Mouse (Mus musculus) limb, embryonic 10.5 days (tissue): ENCODE measurements around the gene Pank3. TPM values are rescaled to one million over a fixed set of nuclear protein-coding genes. Genes with fewer than 3 reads are reported as not detected.
"Not testable (repeated sequence)": the region's sequence is repeated elsewhere in the genome, so short reads cannot be mapped to it uniquely, and the experiment has no call there.

ENCODE experiments used
- DNase-seq: peaks from one replicate; pipeline ENCODE4 v3.0.0-alpha.2; 2017; ENCODE audit warnings: low spot score
- H3K27ac ChIP-seq: fragments of 300-500 bp; sonication (generic); 2 replicates; pipeline ENCODE4 v1.5.1; 2016; ENCODE audit warnings: mild to moderate bottlenecking
- H3K27me3 ChIP-seq: fragments of 300-500 bp; sonication (generic); 2 replicates; pipeline ENCODE4 v1.6.1; 2016; ENCODE audit warnings: low read depth, mild to moderate bottlenecking; ENCODE audit not compliant: poor library complexity, severe bottlenecking
- H3K36me3 ChIP-seq: fragments of 300-500 bp; sonication (generic); 2 replicates; pipeline ENCODE4 v1.6.1; 2016; ENCODE audit warnings: mild to moderate bottlenecking, moderate library complexity
- H3K4me1 ChIP-seq: fragments of 300-500 bp; sonication (generic); 2 replicates; pipeline ENCODE4 v1.6.1; 2016
- H3K4me3 ChIP-seq: fragments of 300-500 bp; sonication (generic); 2 replicates; pipeline ENCODE4 v1.5.1; 2016; ENCODE audit warnings: mild to moderate bottlenecking, moderate library complexity
- H3K9me3 ChIP-seq: fragments of 300-500 bp; sonication (generic); replicated peaks from 2 replicates; pipeline ENCODE4 v1.6.1; 2016; ENCODE audit warnings: mild to moderate bottlenecking
- WGBS: fragments of 180-500 bp; shearing (Covaris S2); methylation state at CpG from one replicate; pipeline ENCODE4 v1.1.7; 2016; 5-methylcytosine and 5-hydroxymethylcytosine counted together
- polyA plus RNA-seq: library from polyadenylated mRNA; unstranded; fragments of >200 nt; fragmentation: Nextera tagmentation; extraction: Ambion mirVana; gene quantifications from 2 replicates; pipeline ENCODE4 v1.2.1, GENCODE M21; 2016

Pank3 gene
- polyA plus RNA-seq, 1 experiment from 2014 or later, result 14.1 TPM

DNA sequence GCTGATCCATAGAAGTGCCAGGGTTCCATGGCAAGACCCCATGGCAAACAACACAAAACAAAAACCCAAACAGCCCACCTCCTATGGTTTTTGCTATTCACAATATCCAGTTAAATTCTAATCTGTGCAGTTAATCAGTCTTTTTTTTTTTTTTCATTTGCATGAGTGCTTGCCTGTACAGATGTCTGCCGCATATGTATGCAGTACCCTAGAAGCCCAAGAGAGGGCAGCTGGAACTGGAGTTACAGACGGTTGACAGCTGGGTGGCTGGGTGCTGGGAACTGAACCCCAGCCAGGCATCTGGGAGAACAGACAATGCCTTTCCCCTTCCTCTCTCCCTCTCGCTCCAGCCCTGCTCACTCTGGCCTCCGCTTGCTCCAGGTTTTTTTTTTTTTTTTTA is 15.3 kb downstream of the Pank3 start:
- Histone ChIP-seq H3K4me3 (no peak overlapping the region), H3K27ac (no peak overlapping the region), H3K9me3 (no peaks in the 10 kb centered on the region), H3K36me3 (peaks cover 100% of the 10 kb centered on the region), H3K27me3 (no peaks in the 10 kb centered on the region), H3K4me1 (no peaks in the 10 kb centered on the region)
- DNase-seq, result peak; percentile 28
- 95% methylated on average over 4 of the region's 4 CpGs for whole genome bisulfite sequencing

DNA sequence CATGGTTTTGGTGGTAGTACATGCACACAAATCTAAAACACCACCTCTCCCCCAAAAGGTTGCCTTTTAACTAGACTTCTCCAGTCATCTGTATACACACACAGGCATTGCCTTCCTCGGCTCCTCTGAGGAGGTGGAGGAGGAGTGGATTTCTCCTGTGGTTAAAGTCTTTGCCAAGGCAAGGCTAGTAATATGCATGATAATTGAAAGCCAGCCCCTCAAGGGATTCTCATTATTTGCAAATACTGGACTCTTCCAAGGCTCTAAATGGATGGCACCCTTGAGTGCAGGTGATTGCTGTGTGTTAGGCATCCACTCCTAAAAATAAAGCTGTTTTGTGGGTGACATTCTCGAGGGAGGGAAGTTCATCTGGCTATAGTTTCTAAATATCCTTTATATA is 19.2 kb downstream of the Pank3 start:
- Histone ChIP-seq H3K9me3 (no peaks in the 10 kb centered on the region), H3K4me1 (no peaks in the 10 kb centered on the region), H3K27me3 (no peaks in the 10 kb centered on the region), H3K36me3 (peaks cover 83% of the 10 kb centered on the region), H3K27ac (no peak overlapping the region), H3K4me3 (no peak overlapping the region)
- DNase-seq, result peak; percentile 12
- 89% methylated on average over 2 of the region's 2 CpGs for WGBS

GRCm38 (mm10) chr11:35792800-35793199 is 23.5 kb downstream of the Pank3 start:
- 82% methylated on average over 5 of the region's 5 CpGs for WGBS

GRCm38 (mm10) chr11:35797751-35798494 is 28.6 kb downstream of the Pank3 start:
- Histone ChIP-seq H3K27ac (no peak overlapping the region), H3K27me3 (peaks cover 55% of the 10 kb centered on the region), H3K4me1 (peaks cover 13% of the 10 kb centered on the region), H3K36me3 (no peaks in the 10 kb centered on the region), H3K9me3 (no peaks in the 10 kb centered on the region), H3K4me3 (peak overlapping the region; percentile 50)
- DNase-seq, result peak; percentile 49
- WGBS, result 4% methylated on average over 86 of the region's 86 CpGs

More at GRCm38 (mm10) chr11:35792800-35793199, 23.5 kb downstream of the Pank3 start:
- not testable (repeated sequence) for DNase-seq, H3K9me3 ChIP-seq, H3K4me1 ChIP-seq, H3K4me3 ChIP-seq, H3K27ac ChIP-seq
- Histone ChIP-seq H3K36me3 (peaks cover 39% of the 10 kb centered on the region), H3K27me3 (peaks cover 32% of the 10 kb centered on the region)

DNA sequence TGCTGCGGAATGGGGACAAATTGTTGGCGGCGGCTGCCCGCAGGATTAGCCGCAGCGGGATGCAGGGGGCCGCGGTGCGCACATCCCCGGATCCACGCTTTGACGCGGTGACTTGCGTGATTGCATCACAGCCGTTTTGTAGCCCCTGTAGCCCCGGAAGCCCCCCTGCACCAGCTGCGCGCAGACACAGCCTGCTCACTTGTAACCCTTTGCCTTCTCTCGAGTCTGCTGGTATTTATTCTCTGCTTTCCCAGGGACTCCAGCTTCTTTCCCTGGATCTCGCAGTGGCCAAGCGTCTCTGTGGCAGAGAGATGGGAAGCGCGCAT is 29.2 kb downstream of the Pank3 start:
- Histone ChIP-seq H3K4me3 (peak overlapping the region; percentile 50), H3K4me1 (peaks cover 13% of the 10 kb centered on the region), H3K9me3 (no peaks in the 10 kb centered on the region), H3K27ac (no peak overlapping the region), H3K36me3 (no peaks in the 10 kb centered on the region), H3K27me3 (peaks cover 55% of the 10 kb centered on the region)
- 6% methylated on average over 23 of the region's 23 CpGs for WGBS
- DNase-seq, result no peak

- H3K4me3 ChIP-seq, result peak within 1 kb of the TSS; percentile 50
- peak; percentile 79 for DNase-seq
- H3K4me1 ChIP-seq, result peaks cover 13% of the 10 kb centered on the region
- H3K27me3 ChIP-seq, result peaks cover 55% of the 10 kb centered on the region
- no peaks in the 10 kb centered on the region for H3K36me3 ChIP-seq
- no peak within 1 kb of the TSS for H3K27ac ChIP-seq
- no peaks in the 10 kb centered on the region for H3K9me3 ChIP-seq
- WGBS, result 17% methylated on average over 11 of the region's 11 CpGs
Observed at GRCm38 (mm10) chr11:35798874-35799273, 29.6 kb downstream of the Pank3 start, which contains the start of gene Fbll1. Fbll1 (minus strand) TSS chr11:35798884.

DNA sequence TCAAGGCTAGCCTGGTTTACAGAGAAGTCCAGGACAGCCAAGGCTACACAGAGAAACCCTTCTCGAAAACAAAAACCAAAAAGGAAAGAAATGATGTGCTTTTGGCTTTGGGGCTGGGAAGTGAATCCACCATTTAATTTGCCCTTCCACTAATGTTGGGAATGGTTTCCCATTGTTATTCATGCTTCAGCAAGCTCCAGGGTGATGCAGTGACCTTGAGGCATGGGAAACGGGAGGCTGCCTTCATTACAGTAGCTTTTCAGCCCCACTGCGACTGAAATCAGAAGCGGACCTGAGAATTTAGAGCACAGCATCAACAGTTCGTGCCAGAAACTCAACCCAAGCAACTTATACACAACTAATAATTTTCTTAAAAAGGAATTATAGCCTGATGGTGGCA is 32.0 kb downstream of the Pank3 start:
- Histone ChIP-seq H3K4me3 (no peak overlapping the region), H3K4me1 (peaks cover 13% of the 10 kb centered on the region), H3K9me3 (no peaks in the 10 kb centered on the region), H3K27ac (no peak overlapping the region), H3K27me3 (peaks cover 37% of the 10 kb centered on the region), H3K36me3 (0 out of 2 replicates have a peak, but pooled peaks cover under 1% of the 10 kb centered on the region)
- DNase-seq, result no peak
- 80% methylated on average over 5 of the region's 5 CpGs for WGBS

GRCm38 (mm10) chr11:35811458-35811857 is 42.2 kb downstream of the Pank3 start:
- Histone ChIP-seq H3K4me3 (no peak overlapping the region), H3K27ac (no peak overlapping the region), H3K36me3 (peaks cover 100% of the 10 kb centered on the region), H3K27me3 (no peaks in the 10 kb centered on the region), H3K9me3 (no peaks in the 10 kb centered on the region), H3K4me1 (no peaks in the 10 kb centered on the region)
- 88% methylated on average over 10 of the region's 10 CpGs for WGBS
- DNase-seq, result no peak

GRCm38 (mm10) chr11:35816316-35816715 is 47.0 kb downstream of the Pank3 start:
- H3K27me3 ChIP-seq, result no peaks in the 10 kb centered on the region
- no peaks in the 10 kb centered on the region for H3K4me1 ChIP-seq
- H3K27ac ChIP-seq, result no peak overlapping the region
- no peak overlapping the region for H3K4me3 ChIP-seq
- no peaks in the 10 kb centered on the region for H3K9me3 ChIP-seq
- DNase-seq, result no peak
- 93% methylated on average over 12 of the region's 12 CpGs for WGBS
- peaks cover 100% of the 10 kb centered on the region for H3K36me3 ChIP-seq

DNA sequence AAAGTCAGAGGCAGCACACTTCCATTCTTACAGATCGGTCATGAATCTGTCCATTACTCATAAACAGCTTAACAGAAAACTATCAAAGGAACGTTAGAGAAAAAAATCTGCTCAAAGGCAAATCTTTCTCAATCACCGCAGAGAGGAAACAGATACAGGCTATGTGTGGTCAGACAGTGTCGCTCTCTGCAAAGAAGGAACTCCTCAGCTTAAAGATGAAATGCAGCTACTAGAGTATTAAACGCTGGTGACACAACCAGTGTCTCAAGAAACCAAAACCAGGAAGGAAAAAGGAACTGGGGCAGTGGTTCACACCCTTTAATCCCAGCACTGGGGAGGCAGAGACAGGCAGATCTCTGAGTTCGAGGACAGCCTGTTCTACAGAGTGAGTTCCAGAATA is 58.4 kb downstream of the Pank3 start:
- H3K4me3 ChIP-seq, result no peak overlapping the region
- no peaks in the 10 kb centered on the region for H3K27me3 ChIP-seq
- no peak for DNase-seq
- WGBS, result 93% methylated on average over 6 of the region's 6 CpGs
- H3K4me1 ChIP-seq, result no peaks in the 10 kb centered on the region
- H3K9me3 ChIP-seq, result no peaks in the 10 kb centered on the region
- H3K36me3 ChIP-seq, result peaks cover 96% of the 10 kb centered on the region
- no peak overlapping the region for H3K27ac ChIP-seq

DNA sequence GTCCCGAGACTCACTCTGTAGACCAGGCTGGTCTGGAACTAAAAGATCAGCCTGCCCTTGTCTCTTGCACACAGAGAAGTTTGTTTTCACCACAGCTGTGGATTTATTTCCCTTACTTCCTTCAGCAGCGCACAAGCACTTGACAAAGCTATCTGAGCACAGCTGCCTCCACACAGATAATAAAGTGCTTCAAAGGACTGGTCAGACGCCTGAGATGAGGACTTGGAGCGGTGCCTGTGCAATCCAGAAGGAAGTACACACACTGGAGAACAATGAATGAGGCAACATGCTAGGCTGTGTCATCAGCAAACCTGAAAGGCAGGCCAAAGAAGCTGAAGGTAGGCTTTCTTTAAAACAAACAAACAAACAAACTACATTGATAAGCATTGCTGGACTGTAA is 62.9 kb downstream of the Pank3 start:
- 80% methylated on average over 4 of the region's 4 CpGs for WGBS
- Histone ChIP-seq H3K27ac (no peak overlapping the region), H3K9me3 (no peaks in the 10 kb centered on the region), H3K36me3 (peaks cover 53% of the 10 kb centered on the region), H3K27me3 (no peaks in the 10 kb centered on the region), H3K4me3 (no peak overlapping the region), H3K4me1 (peaks cover 7% of the 10 kb centered on the region)
- DNase-seq, result no peak

- no peaks in the 10 kb centered on the region for H3K9me3 ChIP-seq
- no peak overlapping the region for H3K27ac ChIP-seq
- peaks cover 12% of the 10 kb centered on the region for H3K4me1 ChIP-seq
- H3K36me3 ChIP-seq, result peaks cover 42% of the 10 kb centered on the region
- no peak for DNase-seq
- H3K4me3 ChIP-seq, result peak overlapping the region; percentile 94
- WGBS, result 84% methylated on average over 6 of the region's 6 CpGs
- no peaks in the 10 kb centered on the region for H3K27me3 ChIP-seq
Observed at GRCm38 (mm10) chr11:35833270-35833669, 64.0 kb downstream of the Pank3 start.

- Histone ChIP-seq H3K9me3 (no peaks in the 10 kb centered on the region), H3K27ac (peak within 1 kb of the TSS; percentile 87), H3K36me3 (peaks cover 33% of the 10 kb centered on the region), H3K4me1 (peaks cover 21% of the 10 kb centered on the region), H3K4me3 (peak within 1 kb of the TSS; percentile 94), H3K27me3 (no peaks in the 10 kb centered on the region)
- DNase-seq, result peak; percentile 98
- WGBS, result 2% methylated on average over 46 of the region's 46 CpGs
Observed at GRCm38 (mm10) chr11:35834022-35834760, 64.9 kb downstream of the Pank3 start, which contains the start of gene Rars. Rars (minus strand) TSS chr11:35834506.
